Mouse (Mus musculus) embryonic stem cell, embryonic (primary cell): ENCODE results near the gene Sdsl.

Experiments used
- CTCF ChIA-PET, 4 experiments: fragments of 300-600 bp in 2 of 4; fragments of 350-600 bp in 2 of 4; sonication (Branson Sonifier 250); formaldehyde crosslinking; loops; one replicate each; lab custom pipeline; 2022; ENCODE audit warnings: inconsistent platforms in 2 of 4; lab: Charles Lee
- POLR2A ChIA-PET, 4 experiments: fragments of 300-600 bp in 2 of 4; fragments of 350-600 bp in 2 of 4; sonication (Branson Sonifier 250); formaldehyde crosslinking; loops; one replicate each; lab custom pipeline; 2022; ENCODE audit warnings: antibody characterized with exemption in 4 of 4, inconsistent platforms in 1 of 4; lab: Charles Lee

Sdsl gene

DNA sequence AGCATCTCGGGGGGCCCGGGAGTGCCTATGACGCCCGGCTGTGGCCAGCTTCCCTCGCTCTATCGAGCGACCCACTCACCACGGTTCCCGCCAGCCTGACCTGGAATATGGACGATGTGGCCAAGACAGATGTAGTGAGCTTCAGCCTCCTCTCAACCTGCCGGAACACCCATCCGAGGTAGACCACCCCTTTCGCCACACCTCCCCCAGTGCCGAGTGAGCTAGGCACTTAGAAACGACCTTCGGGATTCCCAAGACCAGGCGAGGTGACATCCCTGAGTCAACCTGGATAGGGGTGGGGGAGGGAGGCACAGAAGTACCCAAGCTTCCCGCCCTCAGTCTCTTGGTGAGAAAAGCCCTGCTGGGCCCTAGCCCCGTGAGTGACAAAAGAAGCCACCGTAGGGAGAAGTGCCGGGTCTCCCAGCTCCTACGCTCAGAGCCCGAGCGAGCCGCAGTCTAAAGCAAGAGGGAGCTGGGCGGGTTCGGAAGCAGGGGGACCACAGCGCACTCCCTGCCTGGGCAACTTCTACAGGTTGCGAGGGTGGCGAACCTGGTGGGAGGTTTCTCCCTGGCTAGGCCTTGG is 41.5 kb downstream of the Sdsl start:
- POLR2A ChIA-PET = interaction anchor here in 3 of 4 experiments (0.7 to 1.1 kb wide), 4 partner anchors 9 to 164 kb away, joined by 3 to 5 read pairs (median 3); no protein-coding TSS in a partner anchor
- CTCF ChIA-PET = interaction anchor here (0.6 to 0.9 kb wide), 6 partner anchors 9 to 888 kb away, joined by 3 to 9 read pairs (median 3); no protein-coding TSS in a partner anchor

DNA sequence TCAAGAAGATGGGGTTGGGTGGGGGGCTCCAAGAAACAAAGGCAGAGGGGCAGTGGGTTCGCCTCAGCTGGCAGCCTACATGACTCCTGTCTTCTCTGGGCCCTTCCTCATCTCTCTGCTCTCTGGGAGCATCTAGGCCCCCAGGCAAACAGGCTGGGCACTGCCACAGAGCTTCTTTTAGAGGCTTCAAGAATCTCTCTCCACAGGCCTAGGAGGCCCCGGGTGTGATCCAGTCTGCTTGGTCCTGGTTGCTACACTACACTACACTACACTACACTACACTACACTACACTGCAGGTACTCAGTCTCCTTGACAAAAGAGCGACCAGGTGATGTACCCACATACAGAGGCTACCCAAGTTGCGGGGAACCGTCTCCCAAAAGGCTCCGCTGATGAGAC is 42.9 kb downstream of the Sdsl start:
- CTCF ChIA-PET = no interaction called here

DNA sequence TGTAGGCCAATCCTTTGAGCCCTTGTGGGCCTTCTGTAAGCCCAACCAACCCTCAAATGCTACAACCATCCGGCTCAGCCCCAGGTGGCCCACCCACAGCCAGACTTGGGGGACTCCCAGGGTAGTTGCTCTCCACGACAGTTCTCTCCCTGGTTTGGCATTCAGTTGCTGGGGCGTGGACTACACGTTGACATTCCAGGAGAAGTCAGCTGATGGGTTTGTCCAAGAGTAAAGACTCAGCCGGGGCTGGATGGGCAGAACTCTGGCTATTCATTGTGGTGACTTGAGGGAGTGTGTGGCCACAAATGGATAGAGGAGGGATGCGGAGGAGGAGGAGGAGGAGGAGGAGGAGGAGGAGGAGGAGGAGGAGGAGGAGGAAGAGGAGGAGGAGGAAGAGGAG is 43.6 kb downstream of the Sdsl start:
- CTCF ChIA-PET = interaction anchor here in 2 of 4 experiments (0.8 to 0.9 kb wide), 2 partner anchors 11 to 144 kb away, joined by 3 to 4 read pairs; no protein-coding TSS in a partner anchor

More for the DNA sequence above, 42.9 kb downstream of the Sdsl start:
- POLR2A ChIA-PET = interaction anchor here in 1 of 4 experiments (1.1 kb wide), 1 partner anchor 9 kb away, joined by 3 read pairs; no protein-coding TSS in a partner anchor

DNA sequence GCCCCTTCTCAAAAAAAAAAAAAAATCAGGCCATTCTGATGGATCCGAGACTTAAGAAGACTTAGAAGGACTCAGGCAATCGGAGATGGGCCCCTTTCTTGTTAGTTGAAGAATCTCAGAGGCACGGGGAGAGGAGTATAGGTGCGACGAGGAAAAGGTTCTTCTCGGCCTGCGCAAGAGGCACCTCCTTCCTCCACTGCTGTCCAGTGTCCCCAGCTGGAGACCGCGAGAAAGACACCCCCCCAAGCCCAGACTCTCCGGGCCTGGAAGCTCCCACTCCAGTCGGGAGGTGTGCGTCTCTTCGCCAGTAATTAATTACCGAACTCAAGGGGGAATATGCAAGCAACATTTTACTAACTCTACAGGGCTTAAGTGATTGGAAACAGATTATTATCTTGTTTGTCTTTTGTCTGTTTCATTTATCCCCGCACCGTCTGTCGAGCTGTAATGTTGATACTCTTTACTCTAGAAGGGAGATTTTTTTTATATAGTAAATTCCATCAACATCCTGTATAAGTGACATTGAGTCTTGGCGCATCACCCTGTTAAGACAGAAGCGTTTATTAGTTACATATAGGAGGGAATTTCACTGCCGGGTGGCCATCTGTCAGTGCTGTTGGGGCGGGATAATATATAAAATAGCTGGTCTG is 44.3 kb downstream of the Sdsl start:
- POLR2A ChIA-PET = interaction anchor here in 2 of 4 experiments (0.5 to 1.1 kb wide), 6 partner anchors 9 to 555 kb away, joined by 3 to 5 read pairs (median 3); no protein-coding TSS in a partner anchor
- CTCF ChIA-PET = interaction anchor here (0.6 to 0.9 kb wide), 6 partner anchors 9 to 326 kb away, joined by 3 to 4 read pairs (median 4); no protein-coding TSS in a partner anchor

More for the DNA sequence above, 43.6 kb downstream of the Sdsl start:
- POLR2A ChIA-PET = interaction anchor here in 1 of 4 experiments (0.6 to 1.1 kb wide), 2 partner anchors 9 to 555 kb away, joined by 3 read pairs; no protein-coding TSS in a partner anchor

DNA sequence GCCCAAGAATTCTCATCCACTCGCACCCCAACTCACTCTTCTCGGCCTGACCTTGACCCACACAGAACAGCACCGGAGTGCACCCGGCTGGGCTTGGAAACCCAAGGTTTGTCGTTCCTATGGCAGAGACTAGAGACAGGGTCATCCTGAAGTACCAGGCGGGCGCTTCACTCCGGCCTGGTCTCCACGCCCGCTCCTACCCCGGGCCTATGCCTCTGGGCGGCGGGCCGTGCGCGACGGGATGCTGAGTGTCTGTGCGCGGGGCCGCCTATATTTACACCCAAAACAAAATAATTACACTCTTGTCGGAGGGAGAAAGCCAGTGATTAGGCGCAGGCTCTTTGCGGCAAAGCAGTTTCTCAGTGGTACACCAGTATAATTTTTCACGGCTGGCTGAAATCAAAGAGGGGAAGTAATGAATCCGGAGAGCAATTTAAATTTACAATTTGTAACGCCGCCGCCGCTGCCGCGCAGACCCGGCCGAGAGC is 45.1 kb downstream of the Sdsl start:
- CTCF ChIA-PET = interaction anchor here in 1 of 4 experiments (0.9 kb wide), 2 partner anchors 190 to 325 kb away, joined by 3 to 4 read pairs; no protein-coding TSS in a partner anchor
- POLR2A ChIA-PET = interaction anchor here in 1 of 4 experiments (0.6 kb wide), 1 partner anchor 404 kb away, joined by 3 read pairs; no protein-coding TSS in a partner anchor

DNA sequence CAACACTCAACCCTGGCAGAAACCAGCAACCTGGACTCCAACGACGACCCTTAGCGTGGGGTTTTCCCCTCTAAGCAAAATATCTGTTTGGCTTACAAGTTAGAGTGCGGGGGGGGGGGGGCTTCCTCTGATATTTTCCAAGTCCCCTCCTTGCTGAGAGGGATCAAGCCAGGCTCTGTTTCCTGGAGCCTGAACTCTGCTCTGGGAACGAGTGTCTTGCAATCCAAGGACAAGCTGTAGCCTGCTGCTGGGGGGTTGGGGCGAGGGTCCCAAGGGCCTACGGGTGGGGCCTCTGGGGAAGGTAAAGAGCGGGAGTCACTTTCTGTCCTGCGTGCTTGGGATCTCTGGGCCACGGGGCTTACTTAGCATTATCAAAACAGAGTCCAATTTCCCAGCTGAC is 46.0 kb downstream of the Sdsl start:
- POLR2A ChIA-PET = interaction anchor here in 2 of 4 experiments (0.6 to 0.8 kb wide), 4 partner anchors 12 to 201 kb away, joined by 3 to 4 read pairs (median 4); no protein-coding TSS in a partner anchor
- CTCF ChIA-PET = interaction anchor here in 1 of 4 experiments (0.7 to 0.9 kb wide), 2 partner anchors 31 to 189 kb away, joined by 3 to 4 read pairs; no protein-coding TSS in a partner anchor

DNA sequence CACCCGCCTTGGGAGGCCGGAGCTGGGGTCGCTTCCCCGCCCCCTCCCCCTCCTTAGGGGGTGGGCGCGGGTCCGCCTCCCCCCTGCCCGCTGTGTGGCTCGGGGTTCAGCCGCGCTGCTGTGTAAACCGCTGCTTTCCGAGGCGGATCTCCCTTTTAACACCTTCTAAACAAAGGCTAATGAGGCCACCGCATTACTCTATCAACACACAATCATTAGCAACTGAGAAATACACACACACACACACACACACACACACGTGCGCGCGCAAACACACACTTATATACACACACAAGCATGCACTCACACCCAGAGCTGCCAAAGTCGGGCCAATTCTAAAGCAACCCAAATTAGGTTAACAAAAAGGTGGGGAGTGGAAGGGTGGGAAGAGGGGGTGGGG is 46.9 kb downstream of the Sdsl start:
- ChIA-PET CTCF (interaction anchor here in 3 of 4 experiments (0.6 to 1.6 kb wide), 4 partner anchors 8 to 180 kb away, joined by 3 to 5 read pairs (median 4); no protein-coding TSS in a partner anchor), POLR2A (interaction anchor here in 3 of 4 experiments (0.6 to 1.1 kb wide), 8 partner anchors 10 to 794 kb away, joined by 3 to 8 read pairs (median 4); partner anchors contain the start of gene Hectd4 (in 1 of the 3))

DNA sequence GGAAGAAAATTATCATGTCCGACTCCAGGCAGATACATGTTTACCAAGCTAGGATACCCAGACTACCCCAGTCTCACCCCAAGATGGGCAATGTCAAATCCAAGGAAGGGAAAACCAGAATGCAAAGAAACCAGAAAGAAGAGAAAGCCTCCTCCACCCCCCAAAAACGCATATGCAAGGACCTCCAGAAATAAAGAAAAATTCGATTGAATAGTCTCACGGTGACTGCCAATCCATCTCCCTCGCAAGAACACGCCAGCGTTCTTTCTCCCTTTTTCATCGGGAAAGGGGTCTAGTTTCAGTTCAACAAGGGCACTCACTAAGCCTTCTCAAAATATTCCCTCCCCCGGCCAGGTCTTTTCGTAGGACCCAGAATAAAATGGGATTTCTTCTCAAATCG is 48.0 kb downstream of the Sdsl start:
- ChIA-PET POLR2A (interaction anchor here in 3 of 4 experiments (0.6 to 1.3 kb wide), 7 partner anchors 9 to 1860 kb away, joined by 3 to 8 read pairs (median 4); no protein-coding TSS in a partner anchor), CTCF (interaction anchor here (0.6 to 1.6 kb wide), 7 partner anchors 8 to 271 kb away, joined by 3 to 5 read pairs (median 3); no protein-coding TSS in a partner anchor)

DNA sequence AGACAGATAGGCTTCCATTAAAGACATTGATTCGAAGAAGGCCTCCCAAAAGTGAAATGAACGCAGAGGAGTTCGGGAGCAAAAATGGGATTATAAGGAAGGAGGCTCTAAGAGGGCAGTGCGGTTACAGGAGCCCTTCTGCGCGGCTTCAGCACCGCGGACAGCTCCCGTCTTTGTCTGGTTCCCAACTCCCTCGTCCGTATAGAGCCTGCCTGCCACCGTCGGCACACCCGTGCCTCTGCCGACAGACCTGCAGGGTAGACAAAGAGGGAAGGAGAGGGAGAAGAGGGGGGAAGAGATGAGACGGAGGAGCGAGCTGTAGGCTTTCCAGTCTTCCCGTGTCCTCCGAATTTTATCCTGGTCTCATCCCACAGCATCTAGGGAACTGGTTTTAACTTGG is 48.6 kb downstream of the Sdsl start:
- CTCF ChIA-PET = interaction anchor here in 2 of 4 experiments (0.5 to 1.2 kb wide), 4 partner anchors 9 to 322 kb away, joined by 3 to 4 read pairs (median 3); no protein-coding TSS in a partner anchor
- POLR2A ChIA-PET = interaction anchor here in 1 of 4 experiments (1.3 kb wide), 1 partner anchor 9 kb away, joined by 8 read pairs; no protein-coding TSS in a partner anchor

DNA sequence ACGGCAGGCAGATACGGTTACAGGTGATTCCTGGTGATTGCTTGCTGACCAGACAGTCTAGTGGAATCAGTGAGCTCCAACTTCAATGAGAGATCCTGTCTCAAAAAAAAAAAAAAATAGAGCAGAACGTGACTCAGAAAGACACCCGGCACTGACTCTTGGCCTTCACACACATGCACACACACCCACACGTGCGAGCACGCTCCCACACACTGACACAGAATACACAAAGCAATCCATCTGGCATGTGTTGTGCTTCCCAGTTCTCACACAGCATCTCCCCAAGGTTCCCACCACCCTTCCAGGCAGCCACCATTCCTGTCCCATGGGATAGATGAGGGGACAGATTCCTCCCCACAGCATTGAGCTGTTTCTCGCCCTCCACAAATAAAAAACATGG is 52.5 kb downstream of the Sdsl start:
- CTCF ChIA-PET = interaction anchor here in 2 of 4 experiments (0.5 to 0.8 kb wide), 2 partner anchors 19 to 317 kb away, joined by 3 to 5 read pairs; no protein-coding TSS in a partner anchor

DNA sequence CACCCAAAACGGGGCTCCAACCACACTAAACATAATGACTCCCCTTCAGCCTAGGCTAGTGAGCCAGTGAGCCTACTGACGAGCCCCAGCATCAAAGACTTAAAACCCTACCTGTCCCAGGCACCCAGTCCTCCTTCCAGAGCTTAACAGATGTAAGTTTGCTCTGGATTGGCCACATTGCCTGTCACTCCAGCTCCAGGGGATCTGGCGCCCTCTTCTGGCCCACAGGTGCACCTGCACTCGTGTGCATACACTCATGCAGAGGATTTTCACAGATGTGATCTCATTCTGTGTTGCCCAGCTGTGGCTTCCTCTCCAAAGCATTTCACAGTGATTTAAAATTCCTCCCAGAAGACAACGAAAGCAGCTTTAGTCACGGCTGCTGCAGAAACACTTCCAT is 59.2 kb downstream of the Sdsl start:
- POLR2A ChIA-PET = interaction anchor here in 1 of 4 experiments (0.6 to 1.3 kb wide), 2 partner anchors 11 to 130 kb away, joined by 3 read pairs; no protein-coding TSS in a partner anchor
- CTCF ChIA-PET = interaction anchor here (0.5 to 1.8 kb wide), 13 partner anchors 11 to 674 kb away, joined by 3 to 6 read pairs (median 3); partner anchors contain the start of gene Plbd2 (in 1 of the 4)

More for the DNA sequence above, 52.5 kb downstream of the Sdsl start:
- POLR2A ChIA-PET = no interaction called here

DNA sequence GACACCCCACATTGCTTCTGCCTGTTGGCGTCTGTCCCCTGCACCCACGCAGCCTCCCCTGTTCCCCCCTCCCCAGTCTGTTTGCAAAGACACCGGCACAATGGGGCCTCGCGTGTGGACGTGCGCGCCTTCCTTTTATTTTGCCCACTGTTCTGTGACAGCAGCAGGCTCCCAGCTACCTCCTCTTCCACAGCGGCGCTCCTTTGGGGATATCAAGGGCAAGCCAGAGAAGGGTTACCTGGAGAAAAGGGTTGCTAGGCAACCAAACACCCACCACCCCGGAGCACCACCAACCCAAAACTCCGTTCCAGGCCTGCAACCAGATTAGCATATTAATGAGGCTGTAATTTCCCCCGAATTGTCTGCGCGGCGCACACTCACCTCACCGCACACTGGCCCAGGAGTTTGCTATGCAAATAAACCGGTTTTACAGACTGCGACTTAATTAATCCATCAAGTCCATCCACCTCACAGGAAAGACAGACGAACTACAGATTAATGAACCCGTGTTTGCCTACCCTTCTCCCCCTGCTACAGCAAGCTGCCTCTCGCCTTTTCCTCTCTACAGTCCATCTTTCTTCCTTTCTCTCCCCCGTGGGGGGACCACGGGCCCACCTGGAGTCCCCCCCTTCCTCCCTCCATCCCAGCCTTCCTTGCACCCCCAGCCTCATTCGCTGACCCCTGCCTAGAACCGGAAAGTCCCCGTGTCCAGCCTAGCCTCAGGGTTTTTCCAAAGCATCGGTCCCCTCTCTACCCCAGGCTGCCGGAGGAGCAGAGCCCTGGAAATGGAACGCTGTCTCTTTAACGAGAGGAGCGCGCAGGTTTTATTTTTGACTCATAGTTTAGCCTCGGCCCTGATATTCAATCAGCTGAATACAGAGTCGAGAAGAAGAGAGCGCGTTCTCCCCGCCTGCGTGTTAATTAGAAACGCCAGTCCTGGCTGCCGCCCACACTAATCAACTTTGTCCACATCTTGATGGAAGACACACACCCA is 62.9 kb downstream of the Sdsl start:
- POLR2A ChIA-PET = interaction anchor here in 1 of 4 experiments (0.7 kb wide), 1 partner anchor 256 kb away, joined by 4 read pairs; no protein-coding TSS in a partner anchor
- CTCF ChIA-PET = interaction anchor here in 2 of 4 experiments (0.6 to 0.7 kb wide), 2 partner anchors 16 to 594 kb away, joined by 3 to 6 read pairs; no protein-coding TSS in a partner anchor

DNA sequence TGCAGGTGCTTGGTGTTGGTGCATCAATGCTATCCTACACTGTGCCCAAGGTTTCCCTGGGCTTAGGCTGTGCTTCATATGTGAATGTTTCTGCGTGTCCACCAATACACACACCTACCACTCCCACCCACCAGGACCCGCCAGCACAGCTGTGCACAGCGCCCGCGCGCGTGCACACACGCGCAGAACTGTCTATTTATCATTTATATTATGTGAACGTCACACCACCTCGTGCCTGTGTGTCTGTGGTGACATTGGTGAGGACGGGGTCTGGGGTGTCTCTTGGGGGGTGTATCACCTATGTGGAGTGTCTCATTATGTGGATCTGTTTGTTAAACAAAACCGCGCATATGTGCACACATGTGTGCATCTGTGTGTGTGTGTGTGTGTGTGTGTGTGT is 63.7 kb downstream of the Sdsl start:
- ChIA-PET POLR2A (interaction anchor here in 1 of 4 experiments (0.7 kb wide), 1 partner anchor 256 kb away, joined by 4 read pairs; no protein-coding TSS in a partner anchor), CTCF (interaction anchor here in 3 of 4 experiments (0.6 to 0.9 kb wide), 3 partner anchors 15 to 594 kb away, joined by 3 to 6 read pairs (median 3); no protein-coding TSS in a partner anchor)
